ENCODE assay signal across 8 mouse cellular contexts in the genomic region with DNA sequence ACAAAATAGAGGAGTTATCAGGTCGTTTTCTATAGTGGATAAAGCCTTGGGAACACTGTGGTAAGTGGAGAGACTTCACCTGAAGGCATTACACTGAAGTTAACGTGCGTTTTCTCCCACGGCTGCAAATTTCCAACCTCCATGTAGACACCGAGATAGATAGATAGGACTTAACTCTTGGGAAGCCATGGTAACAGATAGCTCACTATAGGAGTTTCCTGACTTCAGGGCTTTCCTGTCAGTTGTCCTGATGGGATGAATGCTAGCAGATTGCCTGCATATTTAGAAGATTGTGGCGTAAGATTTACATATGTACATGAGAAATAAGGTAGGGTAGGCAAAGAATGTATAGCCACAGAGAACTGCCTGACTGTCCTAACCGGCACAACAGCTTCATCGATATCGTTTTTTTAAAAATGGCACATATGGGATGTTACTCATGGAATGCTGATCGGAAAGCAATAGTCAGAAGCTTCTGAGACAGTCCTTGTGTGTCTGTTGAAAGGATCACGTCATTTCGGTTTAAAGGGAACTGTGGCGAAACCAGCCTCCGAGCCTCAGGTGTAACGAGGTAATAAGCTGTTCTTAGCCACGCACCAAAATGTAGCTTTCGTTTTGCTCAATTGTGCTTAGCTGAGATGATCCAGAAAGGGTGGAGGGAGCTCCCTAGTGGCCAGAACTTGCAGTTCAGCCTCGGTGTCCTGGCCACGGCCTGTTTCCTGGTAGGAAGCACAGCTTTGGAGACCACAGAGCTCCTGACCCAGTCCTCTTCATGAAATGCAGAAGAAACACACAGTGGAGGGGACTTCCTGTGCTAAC.
DNase-seq lines count a peak whose midpoint lies in the region; ATAC-seq and TF ChIP-seq lines count a peak whose summit lies in the region.

No protein-coding gene starts in this region.

- peak; percentile 96 for ATAC-seq in cerebellum, adult (ENCODE audit: insufficient number of reproducible peaks, low FRiP score, low TSS enrichment)
- ATAC-seq in forebrain, embryonic 13.5 days: peak; percentile 93
- peak; percentile 96 for ATAC-seq in liver, postnatal 0 days
- peak; percentile 93 for ATAC-seq in neural tube, embryonic 14.5 days (ENCODE audit: low read depth)

- H3K9me3 ChIP-seq in E14TG2a.4 (ENCODE audit: low read length): no peaks in the 10 kb centered on the region
- H3K9me3 ChIP-seq in forebrain, embryonic 13.5 days (replicated peaks): no peaks in the 10 kb centered on the region
- no peaks in the 10 kb centered on the region for H3K9me3 ChIP-seq in liver, postnatal 0 days (ENCODE audit: low read length)
- H3K9me3 ChIP-seq in neural tube, embryonic 14.5 days (ENCODE audit: control insufficient read depth, low read length): no peaks in the 10 kb centered on the region

- intact Hi-C loops in heart, postnatal 10 days (cut with DNase I): loop anchor here (1.0 to 10.0 kb wide), 3 partner anchors 404 to 1818 kb away; no protein-coding TSS in a partner anchor

- no peaks in the 10 kb centered on the region for H3K36me3 ChIP-seq in E14TG2a.4 (ENCODE audit: insufficient read depth, low read length)
- H3K36me3 ChIP-seq in forebrain, embryonic 13.5 days (ENCODE audit: poor library complexity, severe bottlenecking): no peaks in the 10 kb centered on the region
- no peaks in the 10 kb centered on the region for H3K36me3 ChIP-seq in liver, postnatal 0 days (replicated peaks; ENCODE audit: insufficient read depth, low read length)
- 0 out of 2 replicates have a peak, but pooled peaks cover 3% of the 10 kb centered on the region for H3K36me3 ChIP-seq in neural tube, embryonic 14.5 days (ENCODE audit: control insufficient read depth, insufficient read depth, low read length)

- peak; percentile 89 to 93 for DNase-seq in heart, postnatal 10 days
- DNase-seq in large intestine, adult 2 months (ENCODE audit: low read depth, low spot score): peak; percentile 59
- peak; percentile 84 for DNase-seq in liver, postnatal 0 days
- DNase-seq in testis, postnatal 10 days (ENCODE audit: low spot score): peak; percentile 88

- H3K27ac ChIP-seq in forebrain, embryonic 13.5 days: no peak overlapping the region
- H3K27ac ChIP-seq in liver, postnatal 0 days (ENCODE audit: low read depth): no peak overlapping the region
- H3K27ac ChIP-seq in neural tube, embryonic 14.5 days (ENCODE audit: low read depth, low read length): no peak overlapping the region

- peak overlapping the region; percentile 51 for H3K9ac ChIP-seq in forebrain, embryonic 13.5 days
- peak overlapping the region; percentile 23 for H3K9ac ChIP-seq in liver, postnatal 0 days (replicated peaks)
- H3K9ac ChIP-seq in neural tube, embryonic 14.5 days (replicated peaks; ENCODE audit: low read depth, low read length): peak overlapping the region; percentile 39; the same call in 1 of the 2 replicates

- no peaks in the 10 kb centered on the region for H3K27me3 ChIP-seq in E14TG2a.4 (ENCODE audit: insufficient read depth, low read length)
- no peaks in the 10 kb centered on the region for H3K27me3 ChIP-seq in forebrain, embryonic 13.5 days
- H3K27me3 ChIP-seq in liver, postnatal 0 days (ENCODE audit: insufficient read depth, low read length): no peaks in the 10 kb centered on the region
- H3K27me3 ChIP-seq in neural tube, embryonic 14.5 days (ENCODE audit: control insufficient read depth, insufficient read depth, low read length): no peaks in the 10 kb centered on the region

- H3K4me2 ChIP-seq in forebrain, embryonic 13.5 days: peak overlapping the region; percentile 58
- peak overlapping the region; percentile 65 for H3K4me2 ChIP-seq in liver, postnatal 0 days (ENCODE audit: low read depth, low read length)
- peak overlapping the region; percentile 57 for H3K4me2 ChIP-seq in neural tube, embryonic 14.5 days (ENCODE audit: low read depth, low read length)

- 45% methylated on average over 19 of the region's 19 CpGs for WGBS in forebrain, embryonic 13.5 days
- WGBS in large intestine, adult 2 months: 21% methylated on average over 19 of the region's 19 CpGs
- WGBS in liver, postnatal 0 days (ENCODE audit: insufficient replicate concordance): 30% methylated on average over 19 of the region's 19 CpGs
- WGBS in neural tube, embryonic 14.5 days: 40% methylated on average over 19 of the region's 19 CpGs

- TF ChIP-seq CTCF in E14TG2a.4 (conservative IDR thresholded peaks at IDR 0.05; ENCODE audit: low read length): peak; percentile 76
- peak; percentile 93 for TF ChIP-seq CTCF in liver, postnatal 0 days (IDR thresholded peaks at IDR 0.05; ENCODE audit: low read depth)

- no peak for TF ChIP-seq EP300 in liver, postnatal 0 days (IDR thresholded peaks at IDR 0.05; ENCODE audit: low read depth)

- H3K4me3 ChIP-seq in E14TG2a.4 (replicated peaks; ENCODE audit: low read length): no peak overlapping the region
- peak overlapping the region; percentile 33 for H3K4me3 ChIP-seq in forebrain, embryonic 13.5 days
- peak overlapping the region; percentile 49 for H3K4me3 ChIP-seq in liver, postnatal 0 days (ENCODE audit: low read depth, low read length)
- peak overlapping the region; percentile 16; the same call in 1 of the 2 replicates for H3K4me3 ChIP-seq in neural tube, embryonic 14.5 days (ENCODE audit: low read depth, low read length)

- no peaks in the 10 kb centered on the region for H3K4me1 ChIP-seq in E14TG2a.4 (replicated peaks; ENCODE audit: low read depth, low read length)
- H3K4me1 ChIP-seq in forebrain, embryonic 13.5 days: no peaks in the 10 kb centered on the region
- H3K4me1 ChIP-seq in liver, postnatal 0 days (ENCODE audit: insufficient read depth): peaks cover 3% of the 10 kb centered on the region; the same call in 1 of the 2 replicates
- H3K4me1 ChIP-seq in neural tube, embryonic 14.5 days (ENCODE audit: control insufficient read depth, insufficient read depth, low read length): peaks cover 4% of the 10 kb centered on the region; the same call in 1 of the 2 replicates
